Mouse (Mus musculus): ENCODE measurements around the gene Rheb. TPM values are rescaled to one million over a fixed set of nuclear protein-coding genes. Genes with fewer than 3 reads are reported as not detected.

Gene Rheb
- polyA plus RNA-seq, 1 experiment, result not detected

GRCm38 (mm10) chr5:24813946-24814345, 28.5 kb downstream of the Rheb start:
- WGBS, result 75% methylated on average over 3 of the region's 3 CpGs
- TF ChIP-seq POLR2A (IDR thresholded peaks at IDR 0.05; ENCODE audit: insufficient read depth, low read depth, low read length) (no peak), CTCF (IDR thresholded peaks at IDR 0.05; ENCODE audit: insufficient read depth, low read depth, low read length) (no peak)
- Histone ChIP-seq H3K4me1 (ENCODE audit: control insufficient read depth, insufficient read depth, low read length) (peaks cover 5% of the 10 kb centered on the region), H3K4me3 (ENCODE audit: insufficient read depth, low read depth, low read length) (no peak overlapping the region), H3K27ac (ENCODE audit: insufficient read depth, low read depth, low read length) (no peak overlapping the region)

DNA sequence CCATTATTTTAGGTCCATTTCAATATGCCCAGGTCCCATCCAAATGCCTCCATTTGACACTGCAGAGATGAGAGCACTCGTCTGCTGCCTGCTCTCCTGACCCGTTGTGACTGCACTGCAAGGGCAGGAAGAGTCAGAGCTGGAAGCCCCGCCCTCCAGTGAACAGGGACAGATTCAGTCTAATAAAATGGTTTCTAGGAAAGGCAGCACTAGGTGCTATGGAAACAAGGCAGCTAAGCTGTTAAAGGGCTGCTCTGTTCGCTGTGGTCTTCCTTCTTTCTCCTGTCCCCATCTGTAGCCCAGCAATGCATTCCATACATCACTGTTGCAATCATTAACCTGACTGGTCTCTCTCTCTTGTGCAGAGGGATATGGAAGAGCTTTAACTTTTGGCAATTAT, 29.4 kb downstream of the Rheb start:
- TF ChIP-seq POLR2A (IDR thresholded peaks at IDR 0.05; ENCODE audit: insufficient read depth, low read depth, low read length) (no peak), CTCF (IDR thresholded peaks at IDR 0.05; ENCODE audit: insufficient read depth, low read depth, low read length) (no peak)
- H3K4me3 ChIP-seq (ENCODE audit: insufficient read depth, low read depth, low read length), result no peak overlapping the region
- 61% methylated on average over 4 of the region's 4 CpGs for WGBS
- no peak overlapping the region for H3K27ac ChIP-seq (ENCODE audit: insufficient read depth, low read depth, low read length)
- peaks cover 5% of the 10 kb centered on the region for H3K4me1 ChIP-seq (ENCODE audit: control insufficient read depth, insufficient read depth, low read length)

DNA sequence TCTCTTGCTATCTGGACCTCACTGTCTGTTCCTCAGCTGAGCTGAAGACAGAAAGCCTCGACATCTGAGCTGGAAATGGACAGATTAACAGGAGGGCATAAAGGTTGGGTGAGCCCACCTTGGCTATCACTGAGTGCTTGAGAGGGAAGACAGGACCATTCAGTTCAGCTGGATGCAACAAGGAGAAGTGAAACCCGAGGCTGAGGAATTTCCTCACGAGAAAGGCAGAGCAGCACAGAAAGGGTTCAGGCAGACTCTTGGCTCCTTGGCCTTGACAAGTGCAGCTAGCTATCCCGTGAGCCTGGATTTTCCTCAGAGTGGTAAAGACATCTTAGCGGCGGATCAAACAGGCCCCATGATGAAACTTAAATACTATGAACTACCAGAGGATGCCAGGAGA, 37.2 kb downstream of the Rheb start:
- H3K4me1 ChIP-seq (ENCODE audit: control insufficient read depth, insufficient read depth, low read length), result no peaks in the 10 kb centered on the region; the same call in 1 of the 2 replicates
- no peak overlapping the region for H3K4me3 ChIP-seq (ENCODE audit: insufficient read depth, low read depth, low read length)
- WGBS, result 67% methylated on average over 6 of the region's 6 CpGs
- TF ChIP-seq POLR2A (IDR thresholded peaks at IDR 0.05; ENCODE audit: insufficient read depth, low read depth, low read length) (no peak), CTCF (IDR thresholded peaks at IDR 0.05; ENCODE audit: insufficient read depth, low read depth, low read length) (no peak)
- H3K27ac ChIP-seq (ENCODE audit: insufficient read depth, low read depth, low read length), result no peak overlapping the region

DNA sequence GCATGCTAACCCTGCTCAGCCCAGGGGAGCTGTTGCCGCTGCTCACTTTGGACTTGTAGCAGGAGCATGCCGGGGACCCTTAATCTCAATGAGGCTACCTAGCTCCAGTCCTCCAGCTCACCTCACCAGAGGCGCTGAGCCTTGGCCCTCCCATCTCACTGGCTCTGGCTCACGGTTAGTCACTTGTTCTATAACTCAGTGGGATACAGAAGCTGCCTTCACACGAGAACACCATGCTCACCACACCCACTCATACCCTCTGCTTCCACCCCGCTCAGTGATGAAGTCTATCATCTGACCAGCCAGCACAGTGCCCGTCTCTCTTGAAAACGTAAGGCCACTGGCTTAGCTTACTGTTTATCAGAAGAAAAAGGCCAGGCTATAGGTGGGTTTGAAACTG, 37.8 kb downstream of the Rheb start:
- 77% methylated on average over 8 of the region's 8 CpGs for WGBS
- H3K27ac ChIP-seq (ENCODE audit: insufficient read depth, low read depth, low read length), result no peak overlapping the region
- no peak overlapping the region for H3K4me3 ChIP-seq (ENCODE audit: insufficient read depth, low read depth, low read length)
- no peak for TF ChIP-seq CTCF (IDR thresholded peaks at IDR 0.05; ENCODE audit: insufficient read depth, low read depth, low read length)
- TF ChIP-seq POLR2A (IDR thresholded peaks at IDR 0.05; ENCODE audit: insufficient read depth, low read depth, low read length), result no peak
- H3K4me1 ChIP-seq (ENCODE audit: control insufficient read depth, insufficient read depth, low read length), result no peaks in the 10 kb centered on the region; the same call in 1 of the 2 replicates

- WGBS, result 78% methylated on average over 6 of the region's 6 CpGs
- Histone ChIP-seq H3K27ac (ENCODE audit: insufficient read depth, low read depth, low read length) (no peak overlapping the region), H3K4me3 (ENCODE audit: insufficient read depth, low read depth, low read length) (no peak overlapping the region), H3K4me1 (ENCODE audit: control insufficient read depth, insufficient read depth, low read length) (no peaks in the 10 kb centered on the region; the same call in 1 of the 2 replicates)
- no peak for TF ChIP-seq CTCF (IDR thresholded peaks at IDR 0.05; ENCODE audit: insufficient read depth, low read depth, low read length)
Measured at GRCm38 (mm10) chr5:24801841-24802624, 40.4 kb downstream of the Rheb start.

DNA sequence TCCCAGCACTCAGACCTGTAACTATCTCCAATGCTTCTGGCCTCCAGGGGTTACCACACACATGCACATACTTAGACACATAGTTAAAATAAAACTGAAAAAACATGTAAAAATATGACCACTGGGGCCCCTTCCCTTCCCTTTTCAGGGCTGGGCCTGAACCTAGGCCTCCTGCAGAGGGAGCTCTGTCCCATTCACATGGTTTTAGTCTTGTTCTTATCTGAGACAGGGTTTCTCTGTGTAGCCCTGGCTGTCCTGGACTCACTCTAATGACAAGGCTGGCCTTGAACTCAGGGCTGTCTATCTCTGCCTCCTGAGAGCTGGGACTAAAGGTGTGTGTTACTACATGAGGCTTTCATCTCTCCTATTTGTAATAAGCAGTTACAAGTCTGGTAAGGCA, 42.0 kb downstream of the Rheb start:
- Histone ChIP-seq H3K4me1 (ENCODE audit: control insufficient read depth, insufficient read depth, low read length) (no peaks in the 10 kb centered on the region), H3K27ac (ENCODE audit: insufficient read depth, low read depth, low read length) (no peak overlapping the region), H3K4me3 (ENCODE audit: insufficient read depth, low read depth, low read length) (no peak overlapping the region)
- no peak for TF ChIP-seq CTCF (IDR thresholded peaks at IDR 0.05; ENCODE audit: insufficient read depth, low read depth, low read length)
- no peak for TF ChIP-seq POLR2A (IDR thresholded peaks at IDR 0.05; ENCODE audit: insufficient read depth, low read depth, low read length)

DNA sequence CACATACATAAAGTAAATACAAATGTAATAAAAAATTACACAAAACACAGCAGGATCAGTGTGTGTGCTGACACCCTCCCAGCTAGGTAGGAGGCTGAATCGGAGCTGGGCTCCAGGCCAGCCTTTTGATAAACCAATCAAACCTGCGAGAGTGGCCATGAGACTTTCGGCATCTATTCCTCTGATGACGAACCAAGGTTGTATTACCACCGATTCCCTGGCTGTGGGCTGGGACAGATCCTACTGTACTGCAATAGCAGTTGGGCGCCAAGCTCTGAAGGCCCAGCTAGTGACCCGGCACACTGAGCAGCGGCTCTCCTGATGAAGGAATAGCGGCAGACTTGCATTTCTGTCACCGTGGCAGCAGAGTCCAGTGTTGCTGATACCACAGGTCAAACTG, 43.8 kb downstream of the Rheb start:
- Histone ChIP-seq H3K27ac (ENCODE audit: insufficient read depth, low read depth, low read length) (no peak overlapping the region), H3K4me3 (ENCODE audit: insufficient read depth, low read depth, low read length) (no peak overlapping the region), H3K4me1 (ENCODE audit: control insufficient read depth, insufficient read depth, low read length) (no peaks in the 10 kb centered on the region)
- WGBS, result 74% methylated on average over 10 of the region's 10 CpGs
- no peak for TF ChIP-seq POLR2A (IDR thresholded peaks at IDR 0.05; ENCODE audit: insufficient read depth, low read depth, low read length)
- TF ChIP-seq CTCF (IDR thresholded peaks at IDR 0.05; ENCODE audit: insufficient read depth, low read depth, low read length), result 0 out of 2 replicates have a peak, but pooled peaks have one; percentile 4

- TF ChIP-seq POLR2A (IDR thresholded peaks at IDR 0.05; ENCODE audit: insufficient read depth, low read depth, low read length), result no peak
- TF ChIP-seq CTCF (IDR thresholded peaks at IDR 0.05; ENCODE audit: insufficient read depth, low read depth, low read length), result no peak
- Histone ChIP-seq H3K27ac (ENCODE audit: insufficient read depth, low read depth, low read length) (no peak overlapping the region), H3K4me1 (ENCODE audit: control insufficient read depth, insufficient read depth, low read length) (no peaks in the 10 kb centered on the region), H3K4me3 (ENCODE audit: insufficient read depth, low read depth, low read length) (no peak overlapping the region)
- 67% methylated on average over 7 of the region's 7 CpGs for WGBS
Measured at GRCm38 (mm10) chr5:24797858-24798257, 44.6 kb downstream of the Rheb start.

GRCm38 (mm10) chr5:24792961-24793360, 49.5 kb downstream of the Rheb start:
- H3K4me1 ChIP-seq (ENCODE audit: control insufficient read depth, insufficient read depth, low read length), result no peaks in the 10 kb centered on the region
- 75% methylated on average over 7 of the region's 7 CpGs for WGBS
- no peak overlapping the region for H3K4me3 ChIP-seq (ENCODE audit: insufficient read depth, low read depth, low read length)
- H3K27ac ChIP-seq (ENCODE audit: insufficient read depth, low read depth, low read length), result no peak overlapping the region
- TF ChIP-seq CTCF (IDR thresholded peaks at IDR 0.05; ENCODE audit: insufficient read depth, low read depth, low read length) (no peak), POLR2A (IDR thresholded peaks at IDR 0.05; ENCODE audit: insufficient read depth, low read depth, low read length) (no peak)
